Mouse (Mus musculus): ENCODE results near the gene Rims1.

GRCm38 (mm10) chr1:22613609-22614008 is 192.2 kb downstream of the Rims1 start:
- no peak for TF ChIP-seq CTCF (IDR thresholded peaks at IDR 0.05; ENCODE audit: low read depth)
- no peak for TF ChIP-seq EP300 (optimal IDR thresholded peaks at IDR 0.05)

All from stomach, postnatal 0 days (tissue).